Mouse (Mus musculus): ENCODE measurements around the gene Mavs.

Gene Mavs

DNA sequence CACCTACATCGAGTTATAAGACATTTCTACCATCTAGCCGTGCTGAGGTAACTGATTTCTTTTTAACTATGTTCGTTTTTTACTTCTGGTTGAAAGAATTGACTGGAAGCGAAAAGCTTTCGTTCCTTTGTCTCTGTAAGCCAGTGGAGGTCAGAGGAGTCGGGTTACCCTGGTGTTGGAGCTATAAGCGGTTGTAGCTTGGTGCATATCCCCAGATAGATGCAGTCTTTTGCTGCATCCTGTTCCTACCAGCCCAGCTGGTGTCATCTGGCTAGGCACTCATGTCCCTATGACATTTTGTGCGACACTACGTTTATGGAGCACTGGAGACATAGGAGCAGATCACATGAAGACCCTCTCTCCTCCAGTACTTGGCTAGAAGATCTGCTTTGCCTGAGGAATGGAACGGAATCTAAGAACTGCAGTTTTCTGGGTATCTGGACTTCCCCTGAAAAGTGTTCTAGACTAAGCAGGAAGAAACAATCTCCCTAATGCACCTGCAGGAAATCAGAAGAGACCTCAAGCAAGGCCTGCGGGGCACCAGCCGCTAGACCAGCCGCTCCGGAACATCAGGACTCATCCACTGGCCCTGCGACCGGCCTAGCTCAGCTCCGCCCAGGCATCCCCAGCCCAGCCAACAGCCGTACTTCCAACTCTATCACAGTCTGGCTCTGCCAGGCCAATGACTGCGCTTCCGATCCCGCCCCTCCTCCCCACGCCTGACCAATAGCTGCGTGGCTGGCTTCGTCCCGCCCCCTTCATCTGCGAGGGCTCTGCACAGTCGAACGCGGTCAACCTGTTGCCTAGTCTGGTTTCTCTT is at the start of gene Mavs:
Mavs (plus strand) TSS at position 757 of the 820 bp plus-strand sequence.
- DNase-seq: peak; percentile 95

DNA sequence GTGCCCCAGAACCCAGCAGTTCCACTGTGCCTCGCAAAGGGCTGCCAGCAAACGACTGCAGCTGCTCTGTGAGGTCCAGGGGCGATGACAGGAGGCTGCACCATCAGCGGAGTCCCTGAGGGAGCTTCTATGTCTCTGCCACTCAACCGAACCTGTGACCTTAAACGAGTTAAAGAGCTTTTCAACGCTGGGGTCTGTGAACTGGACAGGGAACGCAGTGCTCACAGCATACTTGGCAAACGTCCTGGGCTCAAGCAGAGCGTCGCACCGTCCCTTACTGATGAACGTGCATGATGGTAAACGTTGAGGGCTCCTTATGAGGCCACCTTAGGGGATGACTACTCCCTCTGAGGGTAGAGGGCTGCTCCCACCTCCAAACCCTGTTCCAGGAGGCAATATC is 47.5 kb upstream of the Mavs start:
- DNase-seq: no peak

DNA sequence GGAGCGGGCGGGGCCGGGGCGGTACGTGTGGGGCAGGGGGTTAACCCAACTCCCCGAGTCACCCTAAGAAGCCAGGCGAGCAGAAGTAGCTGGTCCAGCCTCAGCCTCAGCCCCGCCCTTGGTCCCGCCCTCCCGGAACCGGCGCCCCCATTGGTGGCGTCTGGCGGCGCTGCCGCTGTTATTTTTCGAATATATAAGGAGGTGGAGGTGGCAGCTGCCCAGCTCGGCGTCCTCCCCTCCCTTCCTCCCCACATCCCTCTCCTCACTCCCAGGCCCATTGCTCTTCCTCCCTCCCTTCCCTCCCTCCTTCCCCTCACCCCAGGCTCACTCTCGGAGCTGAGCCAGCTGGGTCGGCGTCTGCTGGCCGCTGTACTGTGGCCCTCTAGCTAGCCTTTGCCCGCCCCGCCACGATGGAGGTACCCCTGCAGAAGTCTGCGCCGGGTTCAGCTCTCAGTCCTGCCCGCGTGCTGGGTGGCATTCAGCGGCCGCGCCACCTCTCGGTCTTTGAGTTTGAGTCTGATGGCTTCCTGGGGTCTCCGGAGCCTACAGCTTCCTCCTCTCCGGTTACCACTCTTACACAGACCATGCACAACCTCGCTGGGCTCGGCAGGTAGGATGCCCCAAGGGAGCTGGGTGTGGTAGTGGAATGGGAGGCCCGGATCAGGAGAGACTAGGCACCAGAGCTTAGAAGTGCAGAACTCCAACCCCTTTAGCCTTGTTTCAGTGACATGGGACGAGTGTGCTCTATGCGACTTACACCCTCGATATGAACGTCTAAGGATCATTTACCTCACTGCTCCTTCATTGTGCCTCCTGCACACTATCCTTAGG is 46.9 kb upstream of the Mavs start, which contains the start of the genes Cdc25b and Spef1:
Cdc25b (plus strand) TSS at position 179 of the 831 bp plus-strand sequence.
Spef1 (minus strand) TSS at position 512 of the 831 bp plus-strand sequence.
- DNase-seq: peak; percentile 89

DNA sequence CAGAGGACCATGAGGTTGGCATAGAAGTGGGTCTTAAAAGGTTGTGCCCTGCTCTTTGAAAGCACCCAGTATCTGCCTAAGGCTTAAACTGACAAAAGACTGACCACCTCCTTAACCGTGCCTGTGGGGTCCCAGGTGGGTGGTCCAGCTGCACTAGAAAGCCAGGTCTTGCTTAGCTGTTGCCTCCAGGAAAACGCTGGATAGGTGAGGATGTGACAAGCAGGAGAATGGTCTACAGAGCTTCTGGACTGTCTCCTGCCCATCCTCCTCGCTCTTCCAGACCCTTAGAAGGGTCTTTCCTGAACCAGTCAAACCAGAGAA is 46.3 kb upstream of the Mavs start:
- no peak for DNase-seq

DNA sequence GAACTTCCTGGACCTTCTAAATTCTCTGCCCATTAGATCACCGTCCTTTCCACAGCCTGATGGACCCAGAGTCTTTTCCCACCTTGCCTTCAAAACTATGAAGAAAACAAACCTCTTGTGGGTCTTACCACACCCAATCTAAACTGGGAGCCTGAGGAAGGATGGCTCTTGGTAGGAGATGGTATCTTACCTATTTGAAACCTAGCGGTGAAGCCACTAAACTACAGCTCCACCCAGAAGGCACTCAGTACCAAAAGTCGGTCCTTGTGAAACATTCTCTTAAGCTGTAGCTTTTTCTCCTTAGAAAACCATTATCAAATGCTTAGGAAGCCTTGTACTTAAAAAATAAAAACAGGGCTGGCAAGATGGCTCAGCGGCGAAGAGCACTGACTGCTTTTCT is 45.6 kb upstream of the Mavs start:
- DNase-seq: peak; percentile 26

DNA sequence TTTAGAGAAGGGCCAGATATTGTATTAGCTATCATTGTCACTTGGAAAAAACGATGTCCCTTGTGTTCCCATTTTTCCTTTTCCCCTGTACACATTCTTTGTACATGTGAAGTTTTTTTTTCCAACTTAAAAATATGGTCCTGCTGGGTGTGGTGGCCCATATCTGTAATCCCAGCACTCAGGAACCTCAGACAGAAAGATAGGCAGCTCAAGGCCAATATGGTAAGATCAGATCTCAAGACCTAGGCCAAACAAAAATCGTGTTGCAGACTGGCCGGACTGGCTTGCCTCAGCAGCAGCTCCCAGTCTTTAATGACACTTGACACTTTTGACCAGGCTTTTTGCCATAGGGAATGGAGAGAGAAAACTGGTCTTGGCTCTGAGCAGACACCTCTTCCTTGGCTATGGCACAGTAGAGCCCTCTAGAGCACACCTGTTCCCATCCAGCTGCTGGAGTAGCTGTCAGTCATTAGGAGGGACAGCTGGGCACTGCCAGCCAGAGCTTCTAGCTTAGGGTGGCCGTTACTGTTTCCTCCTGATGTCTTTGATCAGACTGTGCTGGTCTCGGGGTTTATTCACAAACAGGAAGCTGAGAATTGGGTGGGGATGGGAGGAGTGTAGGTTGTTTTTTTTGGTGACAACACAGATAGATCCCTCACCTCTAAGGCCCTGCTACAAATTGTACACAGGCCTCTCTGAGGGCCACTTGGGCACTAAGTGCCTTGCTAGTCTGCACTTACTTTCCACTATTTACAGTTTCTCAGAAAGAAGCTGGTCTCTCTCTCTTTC is 44.1 kb upstream of the Mavs start:
- DNase-seq: peak; percentile 23

DNA sequence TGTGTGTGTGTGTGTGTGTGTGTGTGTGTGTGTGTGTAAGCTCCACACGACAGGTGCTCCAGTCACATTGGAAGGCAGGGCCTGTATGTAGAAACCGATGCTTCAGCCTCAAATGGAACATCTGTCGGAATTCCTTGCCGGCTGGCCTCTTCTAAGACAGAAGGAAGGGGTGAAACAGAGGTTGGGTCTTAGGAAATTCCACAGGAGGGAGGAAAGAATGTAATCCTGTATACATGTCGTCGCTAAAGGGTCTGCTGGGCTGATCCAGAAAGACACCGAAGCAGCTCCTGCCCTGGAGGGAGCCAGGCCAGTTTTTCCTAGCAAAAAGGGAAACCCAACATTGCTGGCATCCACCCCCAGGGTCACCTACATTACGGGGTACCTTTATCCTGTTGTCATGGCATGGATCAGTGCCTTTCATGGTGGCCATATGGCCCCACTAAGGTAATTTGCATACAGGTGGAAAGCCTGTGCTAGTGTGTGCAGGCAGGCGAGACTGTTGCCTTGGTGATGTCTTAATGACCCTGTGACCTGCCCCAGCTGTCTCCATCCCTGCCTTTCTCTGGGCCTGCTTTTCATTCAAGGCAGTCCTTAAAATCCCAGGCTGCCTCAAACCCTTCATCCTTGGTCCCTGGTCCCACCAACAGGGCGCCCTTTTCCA is 43.4 kb upstream of the Mavs start:
- DNase-seq: peak; percentile 17

DNA sequence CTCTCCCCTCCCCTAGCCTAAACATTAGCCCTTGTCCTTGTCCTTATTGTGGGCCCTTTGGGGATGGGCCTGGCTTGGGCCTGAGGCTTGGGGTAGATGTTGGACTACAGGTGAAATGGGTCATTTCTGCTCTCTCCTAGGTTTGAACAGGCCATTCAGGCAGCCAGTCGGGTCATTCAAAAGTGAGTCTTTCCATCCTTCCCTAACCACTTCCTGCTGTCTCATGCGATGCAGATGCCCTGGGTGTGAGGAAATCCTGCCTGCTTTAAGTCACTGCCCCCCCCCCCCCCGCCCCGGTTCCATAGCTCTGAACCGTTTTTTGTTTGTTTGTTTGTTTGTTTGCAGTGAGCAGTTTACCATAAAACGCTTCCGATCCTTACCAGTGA is 42.9 kb upstream of the Mavs start:
- peak; percentile 15 for DNase-seq

DNA sequence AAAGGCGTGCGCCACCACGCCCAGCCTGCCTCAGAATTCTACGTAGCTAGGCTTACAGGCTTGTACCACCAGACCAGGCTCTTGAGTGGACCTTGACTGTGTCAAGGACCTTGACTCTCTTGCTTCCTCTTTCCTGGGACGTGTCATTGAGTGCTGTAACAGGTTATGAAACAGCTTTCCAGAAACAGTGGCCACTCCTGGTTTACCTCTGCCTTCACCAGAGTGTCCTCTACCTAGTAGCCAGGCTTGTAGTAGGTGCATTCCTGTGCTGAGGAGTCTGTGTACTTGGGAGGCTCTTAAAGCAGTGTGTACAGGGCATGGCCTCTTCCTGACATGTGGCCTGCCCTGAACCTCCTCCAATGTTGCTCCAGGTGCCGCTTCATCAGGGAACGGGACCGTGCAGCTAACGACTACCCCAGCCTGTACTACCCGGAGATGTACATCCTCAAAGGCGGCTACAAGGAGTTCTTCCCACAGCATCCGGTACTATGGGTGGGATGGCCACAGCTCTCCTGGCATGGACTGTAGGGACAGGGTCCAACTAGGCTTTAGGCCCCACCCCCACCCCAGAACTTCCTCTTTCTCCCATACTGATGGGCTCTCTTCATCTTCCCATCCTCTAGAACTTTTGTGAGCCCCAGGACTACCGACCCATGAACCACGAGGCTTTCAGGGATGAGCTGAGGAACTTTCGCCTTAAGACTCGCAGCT is 37.1 kb upstream of the Mavs start:
- DNase-seq: no peak

DNA sequence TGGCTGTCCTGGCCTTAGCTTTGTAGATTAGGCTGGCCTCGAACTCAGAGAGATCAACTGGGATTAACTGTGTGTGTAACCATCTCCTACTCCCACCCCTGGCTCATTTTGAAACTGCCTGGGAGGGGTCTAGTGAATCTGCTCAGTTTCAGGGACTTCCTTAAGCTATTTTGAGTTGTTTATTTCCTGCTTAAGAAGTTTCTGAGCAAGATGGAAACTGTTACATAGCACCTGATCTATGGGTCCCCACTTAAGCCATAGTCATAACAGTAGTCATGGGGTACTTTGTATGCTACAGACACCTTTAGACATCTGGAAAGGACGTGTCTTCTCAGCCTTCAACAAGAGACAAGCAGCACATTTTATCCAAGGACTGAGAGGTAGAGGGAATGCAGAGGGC is 33.2 kb upstream of the Mavs start:
- DNase-seq: no peak

DNA sequence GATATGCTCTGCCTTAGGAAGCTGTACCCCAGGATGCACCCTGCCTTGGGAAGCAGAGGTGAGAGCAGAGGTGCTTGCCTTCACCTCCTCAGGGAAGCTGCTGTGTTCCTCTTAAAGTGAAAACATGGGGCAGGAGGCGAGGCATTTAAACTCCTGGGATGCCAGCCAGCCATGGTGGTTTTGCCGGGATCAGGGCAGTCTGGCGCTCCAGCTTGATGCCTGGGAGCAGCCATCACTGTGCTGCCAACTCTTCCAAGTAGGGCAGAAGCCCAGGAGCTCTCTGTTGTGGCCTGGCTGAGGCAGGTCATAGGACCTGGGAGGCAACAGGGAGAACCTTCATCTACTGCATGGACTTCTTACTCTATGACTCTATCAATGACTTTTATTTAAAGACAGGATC is 32.6 kb upstream of the Mavs start:
- DNase-seq: no peak

DNA sequence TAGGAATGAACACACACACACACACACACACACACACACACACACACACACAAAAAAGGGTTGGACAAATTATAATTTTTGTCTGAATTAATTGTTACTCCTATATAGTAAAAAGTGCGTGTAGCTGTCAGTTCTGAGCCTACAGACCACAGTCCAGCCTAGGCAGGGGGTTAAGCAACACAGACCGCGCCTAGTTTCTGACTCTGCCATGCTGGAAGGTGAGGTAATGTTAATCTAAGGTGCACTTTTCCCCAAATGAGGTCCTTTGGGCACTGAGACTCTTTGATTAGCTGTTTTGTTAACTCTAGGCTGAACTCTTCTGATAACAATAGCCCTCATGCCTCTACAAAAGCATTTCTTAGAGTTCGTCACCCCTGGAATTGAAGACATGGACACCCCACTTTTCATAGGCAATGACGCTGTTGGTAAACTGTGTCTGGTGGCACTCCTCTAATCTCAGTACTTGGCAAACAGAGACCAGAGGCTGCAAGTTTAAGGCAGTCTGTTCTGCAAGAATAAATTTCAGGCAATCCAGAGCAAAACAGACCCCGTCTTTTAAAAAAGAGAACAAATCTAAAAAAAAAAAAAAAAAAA is 29.9 kb upstream of the Mavs start:
- DNase-seq: no peak

DNA sequence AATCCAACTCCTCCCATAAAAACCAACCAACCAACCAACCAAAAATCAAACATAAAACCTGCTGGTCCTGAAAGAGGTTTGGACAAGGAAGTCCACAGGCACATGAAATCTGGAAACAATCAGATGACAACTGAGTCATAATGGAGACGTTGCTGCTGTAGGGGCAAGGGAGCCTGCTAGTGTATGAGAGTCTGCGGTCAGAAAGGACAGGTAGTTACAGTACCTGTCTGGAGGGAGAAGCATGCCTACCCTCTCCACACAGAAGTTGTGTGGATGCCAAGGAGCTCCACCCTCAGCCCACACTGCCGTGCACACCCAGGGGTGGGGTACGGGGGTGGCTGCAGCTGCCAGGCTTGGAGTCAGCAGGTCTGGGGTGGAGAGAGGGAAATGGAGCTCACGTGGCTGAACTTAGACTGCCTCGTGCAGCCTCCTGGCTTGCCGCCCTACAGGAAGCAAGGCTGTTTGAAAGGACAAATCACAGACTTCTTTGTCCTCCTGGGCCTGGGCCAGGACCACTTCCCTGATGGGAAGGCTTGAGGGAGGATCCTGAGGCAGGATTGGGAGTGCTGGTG is 29.4 kb upstream of the Mavs start:
- peak; percentile 28 for DNase-seq

DNA sequence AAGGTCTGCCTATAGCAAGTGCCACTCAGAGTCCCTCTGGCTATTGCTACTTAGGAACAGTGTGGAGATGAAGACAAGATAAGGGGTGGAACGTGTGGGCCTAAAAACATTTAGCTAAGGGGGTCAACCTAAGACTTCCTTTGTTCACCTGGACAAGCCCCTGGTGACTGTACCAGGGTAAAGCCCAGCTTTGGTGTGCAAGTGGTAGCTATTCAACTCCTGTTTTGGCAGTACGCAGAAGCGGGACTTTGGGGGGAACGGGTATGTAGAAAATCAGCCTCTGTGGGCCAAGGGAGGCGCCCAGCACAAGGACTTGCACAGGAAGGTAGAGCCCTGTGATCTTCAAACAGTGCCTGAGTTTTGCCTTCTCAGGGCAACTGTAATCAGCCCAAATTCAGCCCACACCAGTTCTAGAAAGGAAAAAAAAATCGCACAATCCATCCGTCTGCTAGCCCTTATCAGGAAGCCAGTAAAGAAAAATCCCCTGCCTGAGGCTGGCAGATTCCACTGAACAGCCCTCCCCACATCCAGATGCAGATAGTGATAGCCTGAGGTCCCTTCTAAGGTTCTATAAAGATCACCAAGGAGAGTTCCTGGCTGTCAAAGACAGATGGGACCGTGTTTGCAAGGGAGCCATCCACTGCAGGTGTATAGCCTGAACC is 28.2 kb upstream of the Mavs start:
- DNase-seq: no peak

DNA sequence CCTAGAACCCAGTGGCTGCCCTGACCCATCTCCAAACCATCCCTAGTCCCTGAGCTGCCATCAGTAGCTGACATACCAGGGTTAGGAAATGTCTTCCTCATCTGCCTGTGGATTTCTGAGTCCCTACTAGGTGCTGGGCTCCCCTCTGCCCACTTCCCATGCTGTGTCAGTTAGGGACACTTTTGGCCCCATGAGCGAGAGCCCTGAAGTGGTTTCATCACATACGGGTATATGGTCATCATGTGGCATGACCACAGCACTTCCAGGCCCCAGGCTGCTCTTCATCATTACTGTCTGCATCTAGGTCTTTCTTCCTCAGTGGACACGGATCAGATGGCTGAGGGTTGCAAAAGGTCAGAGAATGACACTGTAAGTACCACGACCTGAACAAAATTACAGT is 27.1 kb upstream of the Mavs start, which contains the start of gene Ap5s1:
Ap5s1 (plus strand) TSS at position 301 of the 400 bp plus-strand sequence.
- DNase-seq: no peak

DNA sequence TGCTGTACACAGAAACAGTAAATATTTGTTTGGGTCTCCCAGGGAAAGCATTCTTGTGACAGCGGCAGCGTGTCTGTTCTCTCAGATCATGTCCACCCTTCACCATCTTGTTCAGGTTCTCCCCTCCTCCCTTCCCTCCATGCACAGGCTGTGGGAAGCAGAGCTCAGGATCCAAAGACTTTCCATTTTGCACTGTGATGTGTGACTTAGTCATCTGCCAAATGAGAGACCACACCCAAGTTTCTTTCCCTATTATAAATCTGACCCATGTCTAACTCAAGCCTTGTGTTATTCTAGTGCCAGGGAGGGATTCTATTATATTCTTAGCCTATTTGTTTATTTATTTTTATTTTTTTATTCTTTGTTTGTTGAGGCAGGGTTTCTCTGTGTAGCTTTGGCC is 25.5 kb upstream of the Mavs start:
- no peak for DNase-seq

DNA sequence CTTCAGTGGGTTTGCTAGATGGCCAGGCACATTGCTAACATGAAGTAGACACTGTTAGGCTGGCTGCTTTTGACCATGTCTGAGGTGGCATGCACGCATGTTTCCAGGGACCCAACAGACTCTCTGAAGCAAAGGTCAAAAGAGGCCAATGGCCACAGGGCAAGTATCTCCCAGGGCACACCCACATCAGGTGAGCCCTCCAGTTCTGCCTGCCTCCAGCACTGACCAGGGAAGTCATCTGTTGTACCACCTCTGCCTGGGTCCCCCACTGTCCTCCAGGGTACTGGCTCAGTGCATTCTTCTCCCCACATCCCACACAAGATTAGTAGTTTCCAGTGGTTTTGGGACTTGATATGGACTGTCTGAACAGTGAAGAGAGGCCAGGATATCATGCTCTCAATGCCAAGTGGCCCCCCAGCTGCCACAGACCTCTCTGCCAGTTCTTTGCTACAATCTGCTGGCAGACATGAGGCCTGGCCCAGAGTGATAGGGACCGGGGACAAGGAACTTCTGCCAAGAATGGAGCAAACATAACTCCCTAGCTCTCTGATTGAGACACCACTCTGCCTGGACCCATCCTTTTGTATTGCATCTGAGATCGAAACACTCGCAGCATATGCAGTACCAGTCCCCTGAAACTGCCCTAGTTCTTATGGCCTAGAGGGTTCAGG is 24.6 kb upstream of the Mavs start:
- DNase-seq: no peak

DNA sequence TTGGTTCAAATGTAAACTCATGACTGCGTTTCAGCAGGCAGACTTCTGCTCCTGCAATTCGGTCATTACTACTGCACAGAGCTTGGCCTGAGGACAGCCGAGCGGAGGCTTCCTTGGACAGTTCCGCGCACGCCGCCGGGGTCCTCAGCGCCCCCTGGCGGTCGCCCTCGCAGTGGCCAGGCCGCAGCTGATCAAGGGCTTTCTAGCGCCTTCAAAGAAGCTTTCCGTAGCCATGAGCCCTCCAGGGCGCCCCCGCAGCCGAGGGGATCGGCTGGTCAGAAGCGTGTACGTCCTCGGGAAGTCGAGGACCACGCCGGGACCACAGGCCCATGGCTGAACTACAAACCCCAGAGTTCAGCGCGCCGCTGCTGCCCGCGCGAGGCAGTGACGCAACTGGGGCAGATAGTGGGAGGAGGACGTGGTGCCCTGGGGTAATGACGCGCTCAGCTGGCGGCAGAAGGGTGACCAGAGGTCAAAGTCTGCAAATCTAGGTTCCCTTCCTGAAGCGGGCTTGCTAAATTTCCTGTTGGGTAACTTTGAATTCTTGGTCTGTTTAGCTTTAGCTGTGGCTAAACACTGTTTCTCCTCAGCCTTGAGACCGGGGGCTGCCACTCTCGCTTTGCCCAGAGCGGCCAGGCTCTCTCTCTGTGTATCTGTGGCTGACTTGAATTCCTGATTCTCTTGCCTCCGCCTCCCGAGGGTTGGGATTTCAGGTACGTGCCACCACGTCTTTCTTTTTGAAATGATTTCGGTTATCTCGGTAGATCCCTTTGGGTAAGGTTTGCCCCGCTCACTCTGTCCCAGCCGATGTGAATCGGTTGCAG is 23.7 kb upstream of the Mavs start:
- DNase-seq: peak; percentile 94

DNA sequence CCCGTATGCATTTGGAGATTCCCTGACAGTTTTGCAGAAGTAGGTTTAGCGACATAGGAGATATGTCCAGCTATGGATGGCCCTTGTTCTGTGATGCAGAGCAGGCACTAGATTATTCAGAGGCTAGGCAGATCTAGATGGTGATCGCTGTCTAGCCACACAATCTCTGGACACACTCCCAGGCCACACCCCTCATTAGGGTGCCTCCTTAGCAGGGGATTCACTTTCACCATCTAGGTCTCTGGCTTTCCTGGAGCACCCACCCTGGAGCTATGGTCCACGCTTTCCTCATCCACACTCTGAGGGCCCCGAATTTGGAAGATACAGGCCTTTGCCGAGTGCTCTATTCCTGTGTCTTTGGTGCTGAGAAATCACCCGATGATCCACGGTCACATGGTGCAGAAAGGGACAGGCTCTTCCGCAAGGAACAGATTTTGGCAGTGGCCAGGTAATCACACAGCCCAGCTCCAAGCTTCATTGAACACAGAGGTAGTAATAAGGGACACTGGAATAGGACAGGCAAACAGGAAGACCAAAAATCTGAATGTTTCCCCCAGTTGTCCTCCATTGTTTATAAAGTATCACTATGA is 22.7 kb upstream of the Mavs start:
- DNase-seq: no peak
